Mouse (Mus musculus): ENCODE data around the gene Ctdnep1.

Gene Ctdnep1

DNA sequence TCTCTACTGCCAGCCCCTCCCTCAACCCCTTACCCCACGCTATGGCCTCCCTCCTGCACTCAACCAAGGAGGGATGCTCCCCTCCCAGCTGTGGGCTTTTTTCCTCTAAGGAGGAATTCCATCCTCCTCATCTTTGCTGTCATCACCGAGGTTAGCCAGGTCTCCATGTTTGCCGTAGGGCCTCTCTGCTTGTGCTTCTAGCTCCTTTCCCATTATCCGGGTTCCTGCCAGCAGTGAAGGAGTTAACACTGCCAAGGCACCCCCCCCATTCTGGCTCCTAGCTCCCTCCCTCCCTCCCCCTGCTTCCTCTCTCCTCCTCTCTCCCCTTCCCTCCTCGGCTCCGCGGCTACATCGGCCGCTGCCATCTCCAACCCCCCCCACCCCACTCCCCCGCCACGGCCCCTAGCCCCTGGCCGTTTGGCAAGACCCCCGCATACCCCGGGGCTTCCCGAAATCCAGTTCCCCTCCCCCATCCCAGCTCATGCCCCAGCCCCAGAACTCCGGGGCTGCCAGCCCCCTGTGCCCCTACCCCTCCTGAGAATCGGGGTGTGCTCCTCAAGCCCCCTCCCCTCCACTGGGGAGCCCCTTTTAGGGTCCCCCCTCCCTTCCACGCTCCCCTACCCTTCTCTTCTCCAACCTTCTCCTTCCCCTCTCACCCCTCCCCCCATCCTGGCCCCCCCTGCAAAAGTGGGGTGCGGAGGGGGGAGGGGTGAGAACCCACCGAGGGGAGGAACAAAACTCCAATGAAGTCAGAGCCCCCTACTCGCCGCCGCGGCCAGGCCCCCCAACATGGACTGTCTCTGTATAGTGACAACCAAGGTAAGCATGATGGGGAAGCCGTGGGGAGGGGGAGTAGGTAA lies 37.4 kb downstream of the Ctdnep1 start:
- ChIA-PET CTCF (interaction anchor here in 2 of 4 experiments (0.5 to 1.0 kb wide), 2 partner anchors 17 to 93 kb away, joined by 3 to 4 read pairs; no protein-coding TSS in a partner anchor), POLR2A (interaction anchor here in 3 of 4 experiments (0.5 to 14.9 kb wide), 12 partner anchors 7 to 951 kb away, joined by 3 to 151 read pairs (median 4); partner anchors contain the start of genes Dvl2 (in 2 of the 3), Eif5a (in 1 of the 3), Nup88 (in 1 of the 3) and Phf23 (in 1 of the 3))

DNA sequence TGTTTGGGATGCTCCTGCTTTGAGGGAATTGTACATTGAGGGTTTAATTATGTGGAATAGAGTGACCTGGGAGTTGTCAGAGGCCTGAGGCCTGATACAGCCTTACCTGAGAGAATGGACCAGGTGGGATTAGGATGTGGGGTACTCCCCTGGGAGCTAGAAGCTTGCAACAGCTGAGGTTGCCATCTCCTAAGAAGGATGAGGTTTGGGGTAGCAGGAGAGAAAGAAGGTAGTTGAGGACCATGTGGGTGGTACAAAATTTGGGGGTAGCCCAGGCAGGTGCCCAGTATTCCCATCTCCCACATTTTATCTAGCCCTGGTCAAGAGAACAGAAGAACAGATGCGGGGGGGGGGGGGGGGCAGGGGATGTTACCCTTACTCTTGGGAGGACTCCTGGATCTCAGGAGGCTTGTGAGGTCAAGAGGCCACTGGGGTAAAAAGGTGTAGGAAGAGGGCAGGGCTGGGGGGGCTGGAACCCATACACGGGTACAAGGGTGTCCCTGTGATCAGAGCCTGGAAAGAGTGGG lies 38.6 kb downstream of the Ctdnep1 start:
- ChIA-PET POLR2A (interaction anchor here in 2 of 4 experiments (0.6 to 14.9 kb wide), 8 partner anchors 8 to 272 kb away, joined by 3 to 151 read pairs (median 13); partner anchors contain the start of genes Ctdnep1 (in 2 of the 2), Dvl2 (in 2 of the 2) and Phf23 (in 1 of the 2)), CTCF (interaction anchor here in 1 of 4 experiments (0.7 kb wide), 1 partner anchor 696 kb away, joined by 4 read pairs; the partner anchor contains the start of gene Trappc1)

DNA sequence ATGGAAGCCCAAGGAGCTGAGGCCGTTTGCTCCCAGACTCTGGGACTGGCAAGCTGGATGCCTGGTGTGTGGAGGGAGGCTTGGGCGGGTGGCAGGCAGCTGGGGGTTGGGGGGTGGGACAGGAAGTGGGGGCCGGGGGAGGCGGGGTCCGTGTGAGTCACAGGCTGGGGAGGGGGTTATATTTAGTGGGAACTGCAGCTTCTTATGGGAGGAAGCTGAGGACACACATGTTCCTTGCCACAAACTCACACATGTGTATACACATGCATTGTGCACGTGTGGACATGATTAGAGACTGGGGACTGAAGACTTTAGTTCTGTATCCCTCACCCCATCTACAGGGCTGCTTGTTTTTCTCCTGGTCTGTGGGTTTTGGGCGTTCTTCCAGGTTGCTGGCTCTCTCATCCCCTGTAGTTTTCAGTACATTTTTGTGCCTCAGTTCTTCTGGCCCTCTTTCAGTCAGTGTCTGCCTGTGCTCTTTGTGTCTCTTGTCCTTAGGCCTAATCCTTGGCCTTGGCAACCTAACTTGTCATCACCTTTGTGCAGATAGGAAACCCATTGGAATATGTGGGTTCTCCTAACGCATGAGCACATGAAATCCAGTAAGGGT lies 39.2 kb downstream of the Ctdnep1 start:
- POLR2A ChIA-PET, result interaction anchor here in 2 of 4 experiments (0.6 to 14.9 kb wide), 14 partner anchors 9 to 271 kb away, joined by 3 to 151 read pairs (median 7); partner anchors contain the start of genes Ctdnep1 (in 2 of the 2), Dvl2 (in 2 of the 2), Eif5a (in 1 of the 2) and Elp5 (in 1 of the 2)
- CTCF ChIA-PET, result interaction anchor here in 2 of 4 experiments (0.7 to 1.5 kb wide), 6 partner anchors 12 to 696 kb away, joined by 3 to 13 read pairs (median 5); partner anchors contain the start of genes Dvl2 (in 1 of the 2), Slc16a11 (in 1 of the 2) and Trappc1 (in 1 of the 2)

DNA sequence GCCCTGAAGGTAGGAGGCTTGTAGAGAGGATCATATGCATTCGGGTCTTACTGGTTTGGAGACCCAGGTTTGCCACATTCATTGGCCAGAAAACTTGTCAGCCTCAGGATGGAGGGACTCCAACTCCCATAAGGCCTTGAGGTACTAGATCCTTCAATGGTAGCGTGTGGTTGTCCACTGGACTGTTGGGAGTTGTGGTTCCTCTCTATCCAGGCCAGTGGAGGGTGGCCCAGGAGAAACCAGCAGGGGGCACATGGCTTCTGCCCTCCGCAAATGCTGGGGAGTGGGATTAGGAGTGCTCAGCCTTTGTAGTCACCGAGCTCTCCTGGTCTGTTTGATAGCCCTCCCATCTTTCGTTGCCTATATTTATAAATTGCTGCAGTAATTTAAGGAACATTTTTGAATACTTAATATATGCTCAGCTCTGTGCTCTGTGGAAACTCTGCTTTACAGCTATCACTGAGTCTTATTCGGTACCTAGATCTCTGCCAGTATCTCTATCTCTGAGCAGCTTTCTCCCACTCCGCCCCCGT lies 39.8 kb downstream of the Ctdnep1 start:
- ChIA-PET POLR2A (interaction anchor here (0.5 to 14.9 kb wide), 50 partner anchors 8 to 911 kb away, joined by 3 to 151 read pairs (median 4); partner anchors contain the start of genes Ctdnep1 (in 3 of the 4), Dvl2 (in 3 of the 4), Eif5a (in 3 of the 4) and Slc2a4 (in 2 of the 4)), CTCF (interaction anchor here (0.6 to 1.5 kb wide), 22 partner anchors 10 to 411 kb away, joined by 3 to 22 read pairs (median 4); partner anchors contain the start of genes Slc16a11 (in 2 of the 4), Cldn7 (in 1 of the 4), Dvl2 (in 1 of the 4) and Tmem102 (in 1 of the 4))

DNA sequence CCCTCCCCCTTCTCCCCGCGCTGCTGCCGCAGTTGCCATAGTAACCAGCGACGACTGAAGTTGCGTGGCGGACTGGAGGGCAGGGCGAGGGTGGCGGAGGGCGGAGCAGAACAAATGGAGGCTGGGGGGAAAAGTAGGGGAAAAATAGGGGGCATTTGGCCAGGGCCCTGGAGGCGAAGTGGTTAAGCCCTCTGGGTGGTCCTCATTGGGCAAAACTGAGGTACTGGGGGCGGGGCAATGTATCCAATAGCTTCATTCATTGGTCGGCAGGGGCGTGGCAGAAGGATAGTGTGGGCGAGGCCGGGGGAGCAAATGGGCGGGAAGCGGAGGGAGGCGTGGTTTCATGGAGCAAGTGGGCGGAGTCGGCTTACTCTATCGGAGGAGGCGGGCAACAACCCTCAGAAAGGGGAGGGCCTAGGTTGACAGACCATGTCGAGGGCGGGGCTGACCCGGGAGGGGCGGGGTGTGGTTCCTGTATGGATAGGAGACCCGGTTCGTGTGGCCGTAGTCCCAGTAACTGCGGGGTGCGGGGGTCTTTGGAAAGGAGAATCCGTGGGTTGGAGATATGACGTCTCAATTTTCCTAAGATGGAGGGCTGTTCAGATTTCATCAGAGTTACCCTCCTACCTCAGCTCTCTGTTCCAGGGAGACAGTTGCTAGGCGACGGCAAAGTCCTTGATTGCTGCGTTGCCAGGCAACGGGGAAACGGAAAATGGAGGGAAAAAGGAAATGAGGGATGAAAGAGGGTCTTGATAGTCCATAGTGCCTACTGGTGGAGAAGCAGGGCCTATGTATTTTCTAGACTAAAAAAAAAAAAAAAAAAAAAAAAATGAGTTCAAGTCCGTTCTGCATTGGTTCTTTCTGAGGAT lies 40.5 kb downstream of the Ctdnep1 start:
- CTCF ChIA-PET, result interaction anchor here (0.6 to 1.5 kb wide), 27 partner anchors 11 to 410 kb away, joined by 3 to 22 read pairs (median 4); partner anchors contain the start of genes Slc16a11 (in 2 of the 4), Cldn7 (in 1 of the 4), Dvl2 (in 1 of the 4) and Eif5a (in 1 of the 4)
- POLR2A ChIA-PET, result interaction anchor here (0.5 to 14.9 kb wide), 56 partner anchors 8 to 911 kb away, joined by 3 to 151 read pairs (median 4); partner anchors contain the start of genes Ctdnep1 (in 3 of the 4), Dvl2 (in 3 of the 4), Eif5a (in 3 of the 4) and Slc2a4 (in 2 of the 4)

DNA sequence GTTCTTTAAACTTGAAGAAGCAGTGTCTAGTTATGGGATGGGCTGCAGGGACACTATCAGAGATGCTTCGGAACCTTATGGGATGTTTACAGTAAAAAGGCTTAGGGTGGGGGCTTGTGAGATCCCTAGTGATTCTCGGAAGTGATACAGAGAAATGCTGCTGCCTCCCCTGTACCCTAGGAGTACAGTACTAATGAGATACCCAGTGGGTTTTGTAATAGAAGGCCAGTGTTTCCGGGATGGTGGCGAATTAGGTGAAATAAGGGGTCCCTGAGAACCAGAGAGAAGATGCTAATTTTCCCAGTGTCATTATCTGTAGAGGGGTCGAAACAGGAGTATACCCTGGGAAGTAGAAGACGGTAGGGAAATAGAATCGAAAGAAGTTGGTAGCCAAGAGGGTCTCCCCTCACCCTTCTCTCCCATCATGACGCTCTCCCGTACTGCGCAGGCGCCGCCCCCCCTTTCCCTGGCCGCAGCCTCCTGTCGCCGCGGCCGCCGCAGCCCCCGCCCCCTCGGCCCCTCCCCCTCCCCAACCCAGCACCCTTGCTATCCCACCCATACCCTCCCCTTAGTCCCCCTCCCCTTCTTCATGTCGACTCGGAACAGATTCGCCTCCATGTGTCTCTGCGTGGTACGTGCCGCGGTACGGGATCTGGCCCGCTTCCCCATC lies 42.7 kb downstream of the Ctdnep1 start:
- CTCF ChIA-PET, result no interaction called here
- POLR2A ChIA-PET, result interaction anchor here in 1 of 4 experiments (0.6 kb wide), 1 partner anchor 318 kb away, joined by 4 read pairs; no protein-coding TSS in a partner anchor

DNA sequence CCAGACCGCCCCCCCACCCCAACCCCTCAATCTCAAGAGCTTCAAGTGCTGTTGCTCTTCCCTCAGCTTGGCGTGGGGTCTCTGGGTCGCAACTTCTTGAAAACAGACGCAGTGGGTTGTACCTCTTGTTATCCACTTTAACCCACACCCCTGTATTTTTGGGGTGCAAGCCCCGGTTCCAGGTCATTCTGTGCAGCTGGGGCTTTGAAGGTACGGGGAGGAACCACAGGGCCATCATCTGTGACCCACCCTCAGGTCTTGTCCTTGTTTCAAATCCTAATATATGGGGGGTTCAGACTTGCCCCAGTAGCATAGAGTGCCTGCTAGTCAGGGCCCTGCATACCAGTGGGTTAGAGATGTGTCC lies 43.2 kb downstream of the Ctdnep1 start:
- POLR2A ChIA-PET, result interaction anchor here in 1 of 4 experiments (0.6 kb wide), 1 partner anchor 318 kb away, joined by 4 read pairs; no protein-coding TSS in a partner anchor
- CTCF ChIA-PET, result no interaction called here

DNA sequence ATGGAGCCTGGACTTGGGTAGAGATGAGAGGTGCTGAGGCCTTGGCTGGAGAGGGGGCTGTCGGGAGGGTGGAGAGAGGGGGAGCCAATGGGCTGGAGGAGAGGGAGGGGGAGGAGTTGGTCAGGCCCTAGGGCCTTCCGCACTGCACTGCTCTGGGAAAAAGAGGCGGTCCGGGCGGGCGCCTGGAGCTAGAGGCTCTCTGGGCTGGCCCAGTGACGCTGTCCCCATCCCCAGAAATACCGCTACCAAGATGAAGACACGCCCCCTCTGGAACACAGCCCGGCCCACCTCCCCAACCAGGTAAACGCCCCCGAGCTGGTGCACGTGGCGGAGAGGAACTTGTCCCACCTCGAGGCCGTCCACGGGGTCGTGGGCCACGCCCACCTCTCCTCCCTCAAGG lies 45.7 kb downstream of the Ctdnep1 start:
- ChIA-PET CTCF (interaction anchor here in 3 of 4 experiments (0.6 to 1.7 kb wide), 7 partner anchors 17 to 398 kb away, joined by 3 to 6 read pairs (median 4); partner anchors contain the start of gene Dvl2 (in 1 of the 3)), POLR2A (interaction anchor here in 3 of 4 experiments (0.5 to 1.8 kb wide), 17 partner anchors 11 to 704 kb away, joined by 3 to 9 read pairs (median 4); partner anchors contain the start of genes Acadvl (in 2 of the 3), Dvl2 (in 2 of the 3), 0610010K14Rik (in 1 of the 3) and Asgr1 (in 1 of the 3))

DNA sequence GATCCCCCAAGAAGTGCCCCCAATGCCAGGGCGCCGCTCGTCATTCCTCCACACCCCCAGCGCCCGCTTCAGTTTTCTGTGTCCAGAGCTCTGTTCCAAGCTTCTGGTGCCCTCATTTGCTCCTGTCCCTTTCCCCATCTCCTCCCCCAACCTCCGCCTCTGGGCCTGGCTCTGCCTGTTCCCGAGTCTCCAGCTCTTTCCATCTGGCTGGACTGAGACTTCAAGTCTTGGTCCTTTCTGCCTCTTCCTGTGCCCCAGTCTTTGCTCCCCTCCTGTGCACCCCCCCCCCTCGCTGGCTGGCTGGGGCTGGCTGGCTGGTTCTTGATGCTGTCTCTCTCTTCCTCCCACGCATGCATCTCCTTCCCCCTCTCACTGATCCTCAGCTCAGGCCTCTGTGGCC lies 46.4 kb downstream of the Ctdnep1 start:
- POLR2A ChIA-PET, result interaction anchor here (0.5 to 1.6 kb wide), 15 partner anchors 13 to 328 kb away, joined by 3 to 9 read pairs (median 5); partner anchors contain the start of genes Dvl2 (in 2 of the 4), Asgr1 (in 1 of the 4) and Eif5a (in 1 of the 4)
- CTCF ChIA-PET, result interaction anchor here in 3 of 4 experiments (0.6 to 1.7 kb wide), 7 partner anchors 27 to 399 kb away, joined by 3 to 6 read pairs (median 3); partner anchors contain the start of gene Dvl2 (in 1 of the 3)

DNA sequence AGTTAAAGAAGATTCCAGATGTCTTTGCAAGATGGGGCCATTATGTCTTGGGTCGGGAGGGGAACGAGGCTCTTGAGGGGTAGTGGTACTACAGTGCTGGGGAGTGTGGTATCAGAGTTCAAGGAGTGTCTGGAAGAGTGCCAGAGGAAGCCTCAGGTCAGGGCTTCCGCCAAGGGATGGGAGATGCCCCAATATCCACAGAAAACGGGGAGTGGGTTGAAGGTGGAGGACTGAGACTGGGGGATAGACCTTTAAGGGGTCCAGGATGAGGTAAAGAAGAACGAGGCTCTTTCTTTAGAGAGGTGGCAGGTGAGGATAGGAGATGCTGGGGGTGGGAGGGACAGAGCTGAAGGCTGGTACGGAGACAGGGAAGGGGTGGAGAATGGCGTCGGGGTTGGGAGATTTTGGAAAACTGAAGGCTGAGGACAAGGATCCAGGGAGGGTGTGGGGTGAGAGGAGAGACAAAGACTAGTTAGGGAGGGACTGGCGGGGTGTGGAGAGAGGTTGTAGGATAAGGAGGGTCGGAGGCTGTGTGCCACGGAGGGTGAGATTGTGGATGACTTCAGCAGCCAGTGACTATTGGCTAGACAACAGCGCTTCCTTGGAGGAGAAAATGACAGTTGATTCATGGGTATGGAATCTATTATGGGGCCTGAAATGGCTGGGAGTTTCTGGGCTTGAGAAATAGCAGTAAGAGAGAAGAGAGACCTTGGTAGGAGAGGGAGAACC lies 47.6 kb downstream of the Ctdnep1 start:
- ChIA-PET CTCF (interaction anchor here in 1 of 4 experiments (0.6 kb wide), 1 partner anchor 396 kb away, joined by 3 read pairs; the partner anchor contains the start of gene Fxr2), POLR2A (interaction anchor here in 2 of 4 experiments (0.8 to 1.8 kb wide), 6 partner anchors 12 to 31 kb away, joined by 3 to 8 read pairs (median 3); no protein-coding TSS in a partner anchor)

DNA sequence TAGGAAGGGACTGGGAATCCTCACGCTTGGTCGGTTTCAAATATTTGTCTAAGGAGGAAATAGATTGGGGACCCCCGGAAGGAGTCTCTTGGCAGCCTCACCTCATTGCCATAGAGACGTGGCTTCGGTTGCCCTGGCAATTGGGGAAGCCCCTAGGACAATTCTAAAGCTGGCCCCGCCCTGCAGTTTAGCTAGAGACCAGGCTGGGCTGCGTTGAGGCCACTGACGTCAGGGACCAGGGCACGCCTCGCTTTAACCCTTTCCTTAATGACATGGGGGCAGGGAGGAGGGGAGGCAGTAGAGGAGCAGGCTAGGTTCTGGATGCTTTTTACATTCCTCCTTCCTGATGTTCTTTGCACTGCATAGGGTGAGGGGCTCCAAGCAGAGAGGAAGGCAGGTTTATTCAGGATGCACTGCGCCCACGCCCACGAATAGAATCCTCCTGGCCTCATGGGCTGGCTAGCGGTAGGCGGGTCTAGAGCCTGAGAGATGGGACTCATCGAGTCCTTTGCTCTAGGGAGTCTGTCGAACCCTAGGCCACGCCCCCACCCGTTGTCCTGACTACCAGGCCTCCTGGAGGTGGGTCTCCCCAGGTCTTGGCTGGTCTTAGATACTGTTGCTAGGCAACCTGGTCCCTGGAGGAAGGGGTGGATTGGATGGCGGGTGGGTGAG lies 48.3 kb downstream of the Ctdnep1 start:
- POLR2A ChIA-PET, result interaction anchor here in 2 of 4 experiments (0.8 to 1.8 kb wide), 7 partner anchors 11 to 191 kb away, joined by 3 to 8 read pairs (median 3); partner anchors contain the start of gene Slc16a13 (in 1 of the 2)
- CTCF ChIA-PET, result interaction anchor here in 2 of 4 experiments (0.5 to 0.6 kb wide), 3 partner anchors 27 to 396 kb away, joined by 3 to 6 read pairs (median 3); partner anchors contain the start of gene Fxr2 (in 1 of the 2)

DNA sequence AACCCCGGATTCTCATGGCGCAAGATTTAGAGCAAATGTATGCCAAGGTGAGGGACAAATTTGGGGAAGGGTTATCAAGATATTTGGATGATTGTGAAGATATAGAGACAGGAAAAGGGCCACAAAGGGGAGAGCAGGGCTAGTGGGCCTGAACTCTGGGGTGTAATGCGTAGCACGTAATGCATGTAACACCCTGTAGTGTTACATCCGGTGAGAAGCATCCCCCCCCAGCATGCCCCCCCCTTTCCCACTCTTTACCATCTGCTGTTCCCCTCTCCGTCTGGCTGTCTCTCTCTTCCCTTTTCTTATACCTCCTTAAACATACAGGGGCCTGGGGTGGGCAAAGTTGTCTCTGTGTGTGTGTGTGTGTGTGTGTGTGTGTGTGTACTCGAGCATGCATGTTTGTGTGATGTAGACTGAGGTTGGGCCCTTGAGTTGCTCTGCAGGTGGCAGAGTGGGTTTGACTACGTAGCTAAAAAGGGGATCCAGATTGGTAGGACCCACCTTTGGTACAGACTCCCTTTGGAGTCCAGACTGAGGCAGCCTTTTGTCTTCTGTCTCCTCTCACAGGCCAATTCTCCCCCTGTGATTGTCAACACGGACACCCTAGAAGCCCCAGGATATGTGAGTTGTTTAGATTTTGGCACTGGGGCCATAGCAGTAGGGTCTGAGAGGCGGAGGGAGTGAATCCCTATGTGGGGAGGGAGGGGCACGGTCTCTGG lies 49.0 kb downstream of the Ctdnep1 start:
- ChIA-PET POLR2A (interaction anchor here in 3 of 4 experiments (0.7 to 1.8 kb wide), 7 partner anchors 14 to 845 kb away, joined by 3 to 8 read pairs (median 3); partner anchors contain the start of gene Slc16a13 (in 1 of the 3)), CTCF (interaction anchor here in 1 of 4 experiments (0.6 kb wide), 1 partner anchor 171 kb away, joined by 3 read pairs; no protein-coding TSS in a partner anchor)

DNA sequence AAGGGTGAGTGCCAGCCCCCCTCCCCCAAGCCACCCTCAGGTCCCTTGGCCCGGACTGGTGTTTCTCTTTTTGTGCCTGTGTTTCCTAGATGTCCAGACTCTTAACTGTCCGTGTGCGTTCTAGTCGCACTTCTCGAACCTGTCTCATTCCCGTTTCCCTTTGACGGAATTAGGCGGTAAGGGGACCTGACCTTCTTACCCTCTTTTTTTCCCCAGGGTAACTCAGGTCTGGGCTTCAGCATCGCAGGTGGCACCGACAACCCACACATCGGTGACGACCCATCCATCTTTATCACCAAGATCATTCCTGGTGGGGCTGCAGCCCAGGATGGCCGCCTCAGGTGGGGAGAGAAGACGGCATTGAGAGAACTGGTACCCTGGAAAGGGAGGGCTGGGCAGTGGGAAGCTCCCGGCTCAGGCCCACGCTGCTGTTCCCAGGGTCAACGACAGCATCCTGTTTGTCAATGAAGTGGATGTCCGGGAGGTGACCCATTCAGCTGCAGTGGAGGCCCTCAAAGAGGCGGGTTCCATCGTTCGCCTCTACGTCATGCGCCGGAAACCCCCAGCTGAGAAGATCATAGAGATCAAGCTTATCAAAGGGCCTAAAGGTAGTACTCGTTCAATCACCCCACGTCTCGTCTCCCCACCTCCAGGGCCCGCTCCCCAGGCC lies 49.8 kb downstream of the Ctdnep1 start:
- POLR2A ChIA-PET, result interaction anchor here in 2 of 4 experiments (0.7 to 1.1 kb wide), 4 partner anchors 10 to 846 kb away, joined by 3 to 4 read pairs (median 3); partner anchors contain the start of gene Slc16a13 (in 1 of the 2)
- CTCF ChIA-PET, result interaction anchor here in 1 of 4 experiments (0.6 kb wide), 1 partner anchor 24 kb away, joined by 5 read pairs; no protein-coding TSS in a partner anchor
